Mouse (Mus musculus) thymus, adult 2 months (tissue): Measurements from ENCODE around the gene Sectm1b.

Experiments
- CTCF ChIP-seq: fragments of 200-500 bp; IDR thresholded peaks from 2 replicates; pipeline ENCODE4 v1.5.1; 2012; ENCODE audit warnings: mild to moderate bottlenecking, control low read depth, low read length, moderate library complexity, borderline replicate concordance; ENCODE audit not compliant: control insufficient read depth, poor library complexity, insufficient read depth; ENCODE audit errors: extremely low read depth
- POLR2A ChIP-seq: fragments of 200-500 bp; IDR thresholded peaks from 2 replicates; pipeline ENCODE4 v1.6.1; 2012; ENCODE audit warnings: mild to moderate bottlenecking, low read length, control low read depth, moderate library complexity; ENCODE audit not compliant: control insufficient read depth, poor library complexity, insufficient read depth; ENCODE audit errors: extremely low read depth

DNA sequence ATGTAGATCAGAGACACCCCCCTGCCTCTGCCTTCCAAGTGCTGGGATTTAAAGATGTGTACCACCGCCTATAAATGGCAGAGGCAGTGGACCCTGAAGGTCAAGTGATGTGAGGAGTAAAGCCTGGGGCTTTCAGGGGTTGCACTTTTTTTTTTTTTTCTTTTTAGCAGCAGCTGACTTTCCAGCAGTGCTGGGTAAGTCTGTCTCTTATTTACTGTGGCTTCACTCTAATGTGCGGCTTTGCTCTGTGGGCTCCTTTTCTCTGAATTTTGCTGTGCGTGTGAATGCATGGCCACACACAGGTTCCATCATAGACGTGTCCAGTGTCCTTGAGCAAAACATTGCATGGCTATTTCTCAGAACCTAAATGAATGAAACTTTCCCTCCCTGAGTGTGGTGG, 21.7 kb downstream of the Sectm1b start:
- no peak for TF ChIP-seq POLR2A
- TF ChIP-seq CTCF, result no peak
